Mouse (Mus musculus): Measurements from ENCODE around the gene Pias4.

Gene Pias4

DNA sequence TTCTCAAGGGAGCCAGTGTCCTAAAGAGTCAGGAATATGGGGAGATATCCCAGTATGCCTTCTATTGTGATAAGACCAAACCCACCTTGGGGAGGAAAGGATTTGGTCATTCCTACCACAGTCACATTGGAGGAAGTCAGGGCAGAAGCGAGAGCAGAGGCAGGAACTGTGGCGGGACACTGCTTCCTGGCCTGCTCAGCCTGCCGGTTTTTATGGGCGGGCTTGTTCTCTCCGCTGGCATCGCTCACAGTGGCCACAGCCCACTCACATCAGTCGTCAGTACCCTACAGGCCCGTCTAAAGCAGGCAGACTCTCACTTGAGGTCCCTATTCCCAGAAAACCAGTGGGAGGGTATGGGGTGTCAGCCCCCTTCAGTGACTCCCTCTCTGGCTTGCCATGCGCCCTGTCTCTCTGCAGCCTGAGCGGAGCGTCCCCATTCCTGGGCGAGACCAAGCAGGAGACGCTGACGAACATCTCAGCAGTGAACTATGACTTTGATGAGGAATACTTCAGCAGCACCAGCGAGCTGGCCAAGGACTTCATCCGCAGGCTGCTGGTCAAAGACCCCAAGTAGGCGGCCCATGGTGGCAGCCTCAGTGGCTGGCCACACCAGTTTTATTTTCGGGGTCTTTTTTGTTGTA, 23.7 kb upstream of the Pias4 start:
- WGBS, result 77% methylated on average over 18 of the region's 18 CpGs

DNA sequence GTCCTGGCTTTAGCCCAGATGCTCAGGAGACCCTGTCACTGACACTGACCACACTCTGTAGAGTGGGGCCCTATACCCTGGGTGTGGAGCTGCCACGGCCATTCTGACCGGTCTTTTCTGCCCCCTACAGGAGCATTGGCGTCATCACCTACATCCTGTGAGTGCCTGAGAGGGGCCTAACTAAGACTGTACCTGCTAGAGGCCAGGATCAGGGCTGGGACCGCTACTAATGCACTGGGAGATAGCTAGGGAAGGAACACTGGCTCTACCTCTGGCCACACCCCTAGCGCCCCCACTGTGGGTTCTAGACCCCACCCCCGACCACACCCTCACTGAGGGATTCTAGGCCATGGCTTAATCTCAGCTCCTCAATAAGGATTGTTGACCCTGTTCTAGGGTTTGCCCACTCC, 23.2 kb upstream of the Pias4 start:
- WGBS, result 57% methylated on average over 6 of the region's 6 CpGs

DNA sequence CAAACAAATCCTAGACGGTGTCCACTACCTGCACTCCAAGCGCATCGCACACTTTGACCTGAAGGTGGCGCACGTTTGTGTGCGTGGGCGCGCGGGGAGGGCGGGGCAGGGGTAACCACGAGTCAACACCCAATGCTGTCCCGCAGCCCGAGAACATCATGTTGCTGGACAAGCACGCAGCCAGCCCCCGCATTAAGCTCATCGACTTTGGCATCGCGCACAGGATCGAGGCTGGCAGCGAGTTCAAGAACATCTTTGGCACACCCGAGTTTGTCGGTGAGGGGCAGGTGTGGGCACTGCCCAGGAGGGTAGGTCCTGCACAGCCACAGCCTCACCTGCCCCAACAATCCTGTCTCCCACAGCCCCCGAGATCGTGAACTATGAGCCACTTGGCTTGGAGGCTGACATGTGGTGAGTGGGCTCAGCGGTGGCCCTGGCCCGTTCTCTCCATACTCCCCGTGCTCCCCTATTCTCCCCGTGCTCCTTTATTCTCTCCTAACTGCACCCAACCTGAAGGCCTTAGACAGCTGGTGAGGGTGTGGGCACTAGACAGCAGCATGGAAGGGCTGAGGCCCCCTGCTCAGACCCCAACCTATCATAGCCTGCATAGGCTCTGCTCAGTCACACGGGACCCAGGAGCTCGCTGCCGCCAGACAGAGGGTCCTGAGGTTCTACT, 22.7 kb upstream of the Pias4 start:
- WGBS, result 66% methylated on average over 31 of the region's 31 CpGs

DNA sequence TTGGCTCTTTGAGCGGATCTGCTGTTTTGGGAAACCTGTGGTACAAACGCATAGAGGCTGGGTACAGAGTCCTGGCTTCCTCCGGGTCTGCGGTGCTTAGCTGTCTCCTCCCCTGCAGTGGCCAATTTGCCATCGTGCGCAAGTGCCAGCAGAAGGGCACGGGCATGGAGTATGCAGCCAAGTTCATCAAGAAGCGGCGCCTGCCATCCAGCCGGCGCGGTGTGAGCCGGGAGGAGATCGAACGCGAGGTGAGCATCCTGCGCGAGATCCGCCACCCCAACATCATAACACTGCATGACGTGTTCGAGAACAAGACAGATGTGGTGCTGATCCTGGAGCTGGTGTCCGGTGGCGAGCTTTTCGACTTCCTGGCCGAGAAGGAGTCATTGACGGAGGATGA, 22.1 kb upstream of the Pias4 start:
- WGBS, result 84% methylated on average over 26 of the region's 26 CpGs

DNA sequence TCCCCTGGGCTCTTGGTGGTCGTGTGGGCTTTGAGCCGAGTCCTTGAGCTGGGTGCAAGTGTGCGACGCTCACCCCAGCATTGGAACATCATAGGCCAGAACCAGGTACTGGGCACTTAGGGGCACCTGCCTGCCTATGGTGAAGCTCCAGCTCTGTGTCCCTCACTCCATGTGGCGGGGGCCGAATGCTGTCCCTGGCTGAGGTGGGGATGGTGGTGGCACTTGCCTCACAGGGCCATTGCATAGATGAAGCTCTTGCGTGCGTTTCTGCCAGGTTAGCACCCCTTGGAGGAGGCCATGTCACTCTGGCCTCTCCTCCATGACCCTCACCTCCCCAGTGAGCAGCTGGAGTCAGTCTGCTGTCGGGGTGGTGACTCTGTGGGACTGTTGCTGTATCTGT, 19.4 kb upstream of the Pias4 start:
- 90% methylated on average over 9 of the region's 9 CpGs for WGBS

DNA sequence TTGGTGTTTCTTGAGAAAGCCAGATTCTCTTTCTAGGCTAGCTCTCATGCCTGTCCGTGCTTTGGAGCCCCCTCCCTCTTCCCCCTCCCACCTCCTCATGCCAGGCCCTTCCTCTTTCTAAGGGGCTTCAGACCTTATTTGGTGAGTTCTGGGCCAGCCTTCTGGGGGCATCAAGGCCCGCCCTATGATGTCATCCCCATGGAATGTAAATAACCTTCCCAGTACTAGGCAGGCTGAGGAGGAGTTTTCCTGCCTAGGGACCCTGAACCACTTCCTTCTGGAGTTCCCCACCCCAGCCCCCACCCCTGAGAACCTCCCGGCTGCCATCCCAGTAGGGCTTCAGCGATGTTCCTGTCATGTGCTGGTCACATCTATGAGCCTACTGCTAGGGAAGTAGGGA, 17.0 kb upstream of the Pias4 start:
- 53% methylated on average over 4 of the region's 4 CpGs for WGBS

DNA sequence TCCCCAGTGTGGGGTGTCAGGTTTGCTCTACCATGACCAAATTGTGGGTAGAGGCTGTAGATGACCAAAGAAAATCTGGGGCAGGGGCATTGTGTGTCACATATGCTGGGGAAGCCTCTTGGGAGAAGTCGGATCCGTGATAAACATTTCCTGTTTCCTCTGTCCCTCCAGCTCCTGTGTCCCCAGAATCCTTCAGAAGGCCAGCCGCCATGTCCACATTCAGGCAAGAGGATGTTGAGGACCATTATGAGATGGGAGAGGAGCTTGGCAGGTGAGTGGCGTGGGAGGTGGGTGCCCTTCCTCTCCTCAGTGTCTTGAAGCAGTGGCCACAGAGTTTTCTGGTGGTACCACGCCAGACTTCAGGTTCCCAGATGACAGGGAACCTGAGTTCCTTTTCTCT, 16.1 kb upstream of the Pias4 start, which contains the start of gene 4930442H23Rik:
Gene 4930442H23Rik (minus strand): TSS at position 45 of the 400 bp plus-strand sequence.
- WGBS, result 79% methylated on average over 5 of the region's 5 CpGs

DNA sequence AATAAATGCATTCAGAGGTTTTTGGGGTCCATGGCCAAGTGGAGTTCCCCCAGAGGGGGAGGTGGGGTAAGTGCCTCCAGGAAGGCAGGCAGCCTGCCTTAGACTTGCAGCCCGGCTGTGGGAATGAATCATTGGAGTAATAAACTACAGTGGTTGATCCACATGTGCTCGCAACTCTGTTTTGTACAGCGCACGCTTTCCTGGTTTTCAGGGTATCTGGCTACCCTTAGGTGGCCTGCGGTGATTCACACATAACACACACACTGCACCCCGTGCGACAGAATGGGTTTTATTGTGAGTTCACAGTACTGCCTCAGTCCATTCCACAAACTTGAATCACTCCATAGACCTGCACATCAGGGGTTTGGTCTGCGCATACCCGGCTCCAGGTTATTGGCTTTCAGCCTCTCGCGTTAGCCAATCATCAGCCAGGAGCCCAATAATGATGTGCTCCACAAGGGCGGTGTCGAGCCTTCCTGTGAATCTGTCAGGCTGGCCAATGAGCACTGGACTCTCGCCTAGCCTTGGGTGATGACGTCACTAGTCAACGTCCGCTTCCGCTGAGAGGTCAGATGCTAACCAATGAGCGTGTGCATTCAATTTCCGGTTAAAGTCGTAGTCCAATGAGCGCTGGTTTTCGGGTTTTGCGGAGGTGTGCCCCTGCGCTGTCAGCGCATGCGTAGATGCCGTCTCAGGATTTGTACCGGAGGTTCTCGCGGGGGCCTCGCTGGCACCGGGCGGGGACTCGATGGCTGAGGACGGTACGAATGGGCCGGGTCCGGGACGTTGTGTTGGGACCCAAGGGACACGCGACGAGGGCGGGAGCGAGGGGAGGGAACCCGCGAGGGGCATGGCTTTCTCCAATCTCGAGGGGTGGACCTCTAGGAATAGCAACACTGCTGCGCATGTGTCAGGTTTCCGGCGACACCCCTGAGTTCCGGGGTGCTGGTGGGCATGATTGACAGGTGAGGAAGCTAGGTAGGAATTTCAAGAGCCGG, 14.9 kb upstream of the Pias4 start, which contains the start of gene Dapk3:
Gene Dapk3 (plus strand): TSS at position 670 of the 998 bp plus-strand sequence.
- WGBS, result 4% methylated on average over 53 of the region's 53 CpGs

DNA sequence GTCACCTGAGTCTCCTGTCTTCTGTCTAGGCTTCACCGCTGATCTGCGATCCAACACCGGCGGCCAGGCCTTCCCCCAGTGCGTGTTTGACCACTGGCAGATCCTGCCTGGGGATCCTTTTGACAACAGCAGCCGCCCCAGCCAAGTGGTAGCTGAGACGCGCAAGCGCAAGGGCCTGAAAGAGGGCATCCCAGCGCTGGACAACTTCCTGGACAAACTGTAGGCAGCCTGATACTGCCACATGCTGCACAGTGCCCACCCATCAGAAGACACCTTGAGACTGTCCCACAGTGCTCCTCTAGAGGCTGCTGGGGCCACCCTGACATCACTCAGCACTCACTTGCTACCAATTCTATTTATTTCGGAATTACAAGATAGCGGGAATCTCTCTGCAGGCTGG, 14.1 kb upstream of the Pias4 start:
- WGBS, result 70% methylated on average over 12 of the region's 12 CpGs

DNA sequence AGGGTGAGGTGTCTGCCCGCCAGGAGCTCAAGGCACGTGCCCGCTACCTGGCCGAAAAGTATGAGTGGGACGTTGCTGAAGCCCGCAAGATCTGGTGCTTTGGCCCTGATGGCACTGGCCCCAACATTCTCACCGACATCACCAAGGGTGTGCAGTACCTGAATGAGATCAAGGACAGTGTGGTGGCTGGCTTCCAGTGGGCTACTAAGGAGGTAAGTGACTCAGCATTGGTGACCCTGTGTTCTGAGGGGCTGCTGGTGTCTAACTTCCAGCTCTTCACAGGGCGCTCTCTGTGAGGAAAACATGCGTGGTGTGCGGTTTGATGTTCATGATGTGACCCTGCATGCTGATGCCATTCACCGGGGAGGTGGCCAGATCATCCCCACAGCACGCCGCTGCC, 13.2 kb upstream of the Pias4 start:
- WGBS, result 89% methylated on average over 13 of the region's 13 CpGs

DNA sequence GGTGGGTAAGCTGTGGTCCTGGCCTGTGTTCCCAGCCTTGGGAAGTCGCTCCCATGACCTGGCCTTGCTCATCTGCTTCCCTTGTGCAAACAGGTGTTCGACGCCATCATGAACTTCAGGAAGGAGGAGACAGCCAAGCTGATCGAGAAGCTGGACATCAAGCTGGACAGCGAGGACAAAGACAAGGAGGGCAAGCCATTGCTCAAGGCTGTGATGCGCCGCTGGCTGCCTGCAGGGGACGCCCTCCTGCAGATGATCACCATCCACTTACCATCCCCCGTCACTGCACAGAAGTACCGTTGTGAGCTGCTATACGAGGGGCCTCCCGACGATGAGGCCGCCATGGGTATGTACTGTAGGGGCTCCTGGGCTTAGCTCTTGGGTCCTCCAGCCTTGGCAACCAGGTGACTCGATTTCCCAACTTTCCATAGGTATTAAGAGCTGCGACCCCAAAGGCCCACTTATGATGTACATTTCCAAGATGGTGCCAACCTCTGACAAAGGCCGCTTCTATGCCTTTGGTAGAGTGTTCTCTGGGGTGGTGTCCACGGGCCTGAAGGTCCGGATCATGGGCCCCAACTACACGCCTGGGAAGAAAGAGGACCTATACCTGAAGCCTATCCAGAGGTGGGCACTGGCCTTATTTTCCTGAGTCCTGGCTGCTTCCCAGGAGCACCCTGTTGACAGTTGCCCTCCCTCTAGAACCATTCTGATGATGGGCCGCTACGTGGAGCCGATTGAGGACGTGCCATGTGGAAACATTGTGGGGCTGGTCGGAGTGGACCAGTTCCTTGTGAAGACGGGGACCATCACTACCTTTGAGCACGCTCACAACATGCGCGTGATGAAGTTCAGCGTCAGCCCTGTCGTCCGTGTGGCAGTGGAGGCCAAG, 12.0 kb upstream of the Pias4 start:
- 85% methylated on average over 32 of the region's 32 CpGs for WGBS

DNA sequence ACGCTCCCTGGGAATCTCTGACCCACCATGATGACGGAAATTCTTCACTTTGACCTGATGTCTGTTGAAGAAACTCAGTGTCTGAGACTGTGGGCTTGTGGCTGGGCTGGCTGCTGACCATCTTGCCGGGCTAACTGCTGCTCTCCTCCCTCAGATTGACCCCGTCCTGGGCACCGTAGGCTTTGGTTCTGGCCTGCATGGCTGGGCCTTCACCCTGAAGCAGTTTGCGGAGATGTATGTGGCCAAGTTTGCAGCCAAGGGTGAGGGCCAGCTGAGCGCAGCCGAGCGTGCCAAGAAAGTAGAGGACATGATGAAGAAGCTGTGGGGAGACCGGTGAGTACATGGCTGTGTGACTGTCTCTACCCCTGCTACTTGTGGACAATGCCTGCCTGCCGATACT, 11.2 kb upstream of the Pias4 start:
- 84% methylated on average over 11 of the region's 11 CpGs for WGBS

DNA sequence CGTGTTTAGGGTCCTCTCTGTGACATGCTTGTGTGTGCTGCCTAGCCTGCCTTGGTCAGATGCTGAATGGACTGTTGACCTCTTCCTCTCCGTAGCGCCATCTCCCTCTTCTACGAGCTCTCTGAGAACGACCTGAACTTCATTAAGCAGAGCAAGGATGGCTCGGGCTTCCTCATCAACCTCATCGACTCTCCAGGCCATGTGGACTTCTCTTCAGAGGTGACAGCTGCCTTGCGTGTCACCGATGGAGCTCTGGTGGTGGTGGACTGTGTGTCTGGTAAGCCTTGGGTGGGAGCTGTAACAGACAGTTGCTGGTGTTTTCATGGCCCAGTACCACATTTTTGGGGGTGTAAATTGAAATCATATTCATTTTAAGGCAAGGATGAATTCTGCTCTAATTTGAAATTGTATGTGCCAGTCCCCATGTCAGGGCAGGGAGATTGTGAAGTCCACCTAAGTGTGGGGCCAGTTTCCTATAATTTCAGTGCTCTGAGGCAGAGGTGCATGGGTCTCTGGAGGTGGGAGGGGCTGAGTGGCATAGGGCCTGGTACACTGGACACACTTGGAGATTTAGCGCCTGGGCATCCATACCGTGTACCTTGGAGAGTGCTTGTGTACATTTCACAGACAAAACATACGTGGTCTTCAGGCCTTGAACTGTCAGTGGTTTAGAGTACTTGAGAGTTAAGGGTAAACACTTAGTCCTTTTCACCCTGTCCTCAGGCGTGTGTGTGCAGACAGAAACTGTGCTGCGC, 10.4 kb upstream of the Pias4 start:
- WGBS, result 46% methylated on average over 14 of the region's 14 CpGs

DNA sequence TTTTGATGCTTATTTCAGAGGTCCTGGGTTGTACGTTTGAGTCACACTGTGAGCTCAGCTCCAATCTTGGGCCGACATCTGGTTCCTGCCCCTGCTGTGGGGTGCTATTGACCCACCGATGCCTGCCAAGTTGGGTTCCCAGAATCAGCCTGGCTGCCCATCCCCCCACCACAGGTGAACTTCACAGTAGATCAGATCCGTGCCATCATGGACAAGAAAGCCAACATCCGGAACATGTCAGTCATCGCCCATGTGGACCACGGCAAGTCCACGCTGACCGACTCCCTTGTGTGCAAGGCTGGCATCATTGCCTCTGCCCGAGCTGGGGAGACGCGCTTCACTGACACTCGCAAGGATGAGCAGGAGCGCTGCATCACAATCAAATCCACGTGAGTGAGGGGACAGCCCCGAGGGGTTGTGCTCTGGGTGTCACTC, 9.8 kb upstream of the Pias4 start:
- WGBS, result 6% methylated on average over 16 of the region's 16 CpGs

DNA sequence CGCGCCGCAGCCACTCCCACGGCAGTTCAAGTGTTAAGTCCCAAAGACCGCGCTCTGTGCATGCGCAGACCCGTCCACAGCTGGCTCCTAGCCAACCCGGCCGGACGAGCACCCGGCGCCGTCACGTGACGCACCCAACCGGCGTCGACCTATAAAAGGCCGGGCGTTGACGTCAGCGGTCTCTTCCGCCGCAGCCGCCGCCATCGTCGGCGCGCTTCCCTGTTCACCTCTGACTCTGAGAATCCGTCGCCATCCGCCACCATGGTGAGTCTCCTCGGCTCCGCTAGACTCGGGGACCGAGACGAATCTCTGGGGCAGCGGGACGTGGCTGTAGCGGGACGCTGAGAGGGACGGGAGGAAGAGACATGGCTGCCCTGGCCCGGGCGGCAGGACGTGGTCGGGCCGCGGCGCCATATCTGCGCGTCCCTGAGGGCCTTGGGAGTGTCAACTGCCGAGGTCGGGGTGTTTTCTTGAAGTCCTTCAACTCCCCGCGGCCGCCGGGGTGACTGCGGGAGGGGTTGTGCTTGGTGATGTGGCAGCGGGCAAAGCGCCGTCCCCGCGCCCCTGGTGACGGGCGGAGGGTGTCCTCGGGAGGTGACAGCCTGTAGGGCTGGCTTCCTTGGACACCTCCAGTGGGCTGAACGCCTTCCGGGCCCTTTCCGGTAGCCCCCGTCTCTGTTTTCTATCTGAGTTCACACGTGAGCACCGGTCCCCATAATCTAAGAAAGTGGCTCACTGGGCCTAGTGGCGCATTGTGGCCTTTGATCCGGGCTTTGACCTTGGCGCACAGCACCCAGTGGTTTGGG, 8.9 kb upstream of the Pias4 start, which contains the start of gene Eef2:
Gene Eef2 (plus strand): TSS at position 166 of the 806 bp plus-strand sequence.
- under 1% methylated on average over 77 of the region's 77 CpGs for WGBS

DNA sequence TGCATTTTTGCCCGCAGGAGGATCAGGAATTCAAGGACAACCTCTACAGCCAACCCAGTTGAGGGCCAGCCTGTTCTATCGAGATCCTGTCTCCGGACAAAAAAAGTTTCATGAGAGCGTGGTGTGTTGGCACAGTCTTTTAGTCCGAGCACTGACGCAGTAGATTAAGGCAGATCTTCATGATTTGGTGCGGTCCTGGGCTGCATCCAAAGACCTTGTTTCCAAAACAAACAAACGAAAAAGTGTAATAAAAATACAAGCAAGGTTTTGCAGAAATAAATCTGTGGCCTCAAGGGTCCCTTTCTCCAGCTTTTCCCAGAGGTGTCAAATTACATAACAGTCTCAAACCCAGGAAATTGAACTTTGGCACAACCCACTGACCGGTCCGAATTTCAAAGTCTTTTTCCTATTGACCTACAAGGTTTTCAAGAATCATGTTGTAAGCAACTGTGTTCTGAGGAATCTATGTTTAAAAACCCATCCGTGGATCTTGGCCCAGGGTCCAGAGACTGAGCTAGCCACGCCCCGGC, 8.3 kb upstream of the Pias4 start:
- WGBS, result under 1% methylated on average over 13 of the region's 13 CpGs

DNA sequence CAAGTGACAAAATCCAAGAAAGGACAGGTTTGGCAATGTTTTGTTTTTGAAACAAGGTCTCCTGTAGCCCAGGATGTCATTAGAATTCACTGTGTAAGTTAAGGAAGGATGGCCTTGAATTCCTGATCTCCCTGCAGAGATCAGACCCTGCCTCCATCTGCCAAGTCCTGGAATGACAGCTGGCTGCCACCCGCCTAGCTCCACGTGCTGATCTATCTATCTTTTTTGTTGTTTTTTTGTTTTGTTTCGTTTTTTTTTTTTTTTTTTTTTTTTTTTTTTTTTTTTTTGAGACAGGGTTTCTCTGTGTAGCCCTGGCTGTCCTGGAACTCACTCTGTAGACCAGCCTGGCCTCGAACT, 7.6 kb upstream of the Pias4 start:
- 0% methylated on average over 4 of the region's 4 CpGs for WGBS

DNA sequence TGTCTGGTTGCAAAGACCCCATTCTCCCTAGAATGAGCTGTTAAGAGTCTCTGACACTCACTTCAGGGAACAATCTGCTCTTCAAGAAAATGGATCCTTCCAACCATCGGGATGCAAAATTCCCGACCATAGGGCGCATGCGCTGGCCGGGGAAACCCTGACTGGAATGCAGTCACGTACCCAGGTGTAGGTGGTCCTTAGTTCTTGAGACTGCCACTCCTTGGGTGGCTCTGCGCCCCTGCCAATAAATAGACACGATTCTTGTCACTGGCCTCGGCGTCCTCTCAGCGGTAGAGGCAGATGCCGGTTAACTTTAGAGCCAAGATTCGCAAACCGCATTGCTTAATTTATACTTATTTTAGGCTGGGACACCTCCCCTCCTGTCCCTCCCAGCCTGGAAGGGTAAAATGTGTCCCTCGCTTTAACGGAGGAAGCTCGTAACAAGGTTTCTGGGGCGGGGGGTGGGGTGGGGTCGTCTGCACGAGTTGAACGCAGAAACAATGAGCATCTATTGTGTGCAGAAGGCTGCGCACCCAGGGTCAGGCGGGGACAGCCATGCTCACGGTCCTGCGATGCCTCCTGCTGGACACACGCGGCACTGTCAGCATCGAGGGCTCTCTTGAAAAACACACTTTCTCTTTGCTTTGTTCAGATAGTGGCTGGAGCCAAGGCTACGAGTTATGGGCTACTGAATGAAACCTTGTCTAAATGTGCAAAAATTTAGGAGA, 7.1 kb upstream of the Pias4 start:
- WGBS, result 2% methylated on average over 29 of the region's 29 CpGs

DNA sequence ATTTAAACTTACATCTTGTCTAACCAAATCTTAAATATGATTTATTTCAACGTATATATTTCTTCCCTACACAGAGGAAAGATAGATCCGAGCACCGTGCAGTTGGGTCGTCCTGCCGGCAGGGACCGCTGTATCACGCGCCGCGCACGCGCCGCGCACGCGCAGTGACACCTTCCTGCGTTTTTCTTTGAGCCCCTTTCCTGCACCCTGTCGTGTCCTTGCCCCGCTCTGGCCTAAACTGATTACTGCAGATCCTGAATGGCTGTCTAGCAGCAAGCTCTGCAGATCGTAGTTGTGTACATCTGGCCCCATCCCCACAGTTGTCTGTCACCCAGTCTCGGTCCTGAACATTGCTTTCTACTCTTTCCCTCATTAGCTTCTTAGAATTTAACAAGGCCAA, 5.4 kb upstream of the Pias4 start:
- WGBS, result 2% methylated on average over 21 of the region's 21 CpGs
